Mouse (Mus musculus) liver, embryonic 16.5 days (tissue): ENCODE measurements around the gene Mad1l1. TPM values are rescaled to one million over a fixed set of nuclear protein-coding genes. Genes with fewer than 3 reads are reported as not detected.

Experiments used
- ATAC-seq: fragments of 200-750 bp; cut with Nextera tagmentation; 2 replicates; pipeline ENCODE4 v1.8.0; 2017; ENCODE audit warnings: low read depth, mild to moderate bottlenecking, moderate number of reproducible peaks, moderate library complexity
- H3K27ac ChIP-seq: fragments of 300-500 bp; sonication (generic); 2 replicates; pipeline ENCODE4 v1.5.1; 2014; ENCODE audit warnings: mild to moderate bottlenecking, low read length
- H3K27me3 ChIP-seq: fragments of 300-500 bp; sonication (generic); 2 replicates; pipeline ENCODE4 v1.6.1; 2014; ENCODE audit warnings: low read depth, low read length, mixed read lengths; ENCODE audit not compliant: control insufficient read depth, insufficient read depth
- H3K36me3 ChIP-seq: fragments of 300-500 bp; sonication (generic); 2 replicates; pipeline ENCODE4 v1.6.1; 2014; ENCODE audit warnings: mild to moderate bottlenecking; ENCODE audit not compliant: control insufficient read depth, insufficient read depth
- H3K4me1 ChIP-seq: fragments of 300-500 bp; sonication (generic); 2 replicates; pipeline ENCODE4 v1.6.1; 2014; ENCODE audit warnings: low read depth, low read length, mixed read lengths; ENCODE audit not compliant: control insufficient read depth
- H3K4me2 ChIP-seq: fragments of 300-500 bp; sonication (generic); 2 replicates; pipeline ENCODE4 v1.6.1; 2014; ENCODE audit warnings: low read depth, low read length, mixed read lengths
- H3K4me3 ChIP-seq: fragments of 300-500 bp; sonication (generic); 2 replicates; pipeline ENCODE4 v1.5.1; 2014; ENCODE audit warnings: low read depth, mild to moderate bottlenecking, low read length
- H3K9ac ChIP-seq: fragments of 300-500 bp; sonication (generic); 2 replicates; pipeline ENCODE4 v1.6.1; 2014; ENCODE audit warnings: low read depth, low read length
- H3K9me3 ChIP-seq: fragments of 300-500 bp; sonication (generic); replicated peaks from 2 replicates; pipeline ENCODE4 v1.6.1; 2016; ENCODE audit warnings: low read length; ENCODE audit not compliant: control insufficient read depth
- WGBS: fragments of 180-500 bp; shearing (Covaris S2); extraction: QIAGEN DNeasy Blood & Tissue Kit; methylation state at CpG from one replicate; pipeline ENCODE4 v1.1.7; 2014; ENCODE audit not compliant: insufficient replicate concordance; 5-methylcytosine and 5-hydroxymethylcytosine counted together
- polyA plus RNA-seq: library from polyadenylated mRNA; unstranded; fragments of >200 nt; fragmentation: Nextera tagmentation; extraction: Ambion mirVana; gene quantifications from 2 replicates; pipeline ENCODE4 v1.2.1, GENCODE M21; 2015

Gene Mad1l1
- polyA plus RNA-seq, 1 experiment from 2014 or later, result 19.3 TPM

GRCm38 (mm10) chr5:140196446-140196845 is 124.9 kb downstream of the Mad1l1 start:
- Histone ChIP-seq H3K4me3 (no peak overlapping the region), H3K4me2 (no peak overlapping the region), H3K4me1 (no peaks in the 10 kb centered on the region; the same call in 1 of the 2 replicates), H3K9me3 (no peaks in the 10 kb centered on the region), H3K9ac (no peak overlapping the region), H3K36me3 (no peaks in the 10 kb centered on the region; the same call in 1 of the 2 replicates), H3K27me3 (no peaks in the 10 kb centered on the region), H3K27ac (no peak overlapping the region)
- 82% methylated on average over 3 of the region's 3 CpGs for WGBS
- ATAC-seq, result no peak

GRCm38 (mm10) chr5:140194173-140194572 is 127.2 kb downstream of the Mad1l1 start:
- no peaks in the 10 kb centered on the region for H3K27me3 ChIP-seq
- H3K9ac ChIP-seq, result no peak overlapping the region
- no peak for ATAC-seq
- H3K4me2 ChIP-seq, result no peak overlapping the region
- WGBS, result 77% methylated on average over 11 of the region's 11 CpGs
- no peak overlapping the region for H3K27ac ChIP-seq
- no peaks in the 10 kb centered on the region; the same call in 1 of the 2 replicates for H3K36me3 ChIP-seq
- no peak overlapping the region for H3K4me3 ChIP-seq
- no peaks in the 10 kb centered on the region; the same call in 1 of the 2 replicates for H3K4me1 ChIP-seq
- no peaks in the 10 kb centered on the region for H3K9me3 ChIP-seq

GRCm38 (mm10) chr5:140191539-140191938 is 129.8 kb downstream of the Mad1l1 start:
- Histone ChIP-seq H3K4me3 (no peak overlapping the region), H3K9ac (no peak overlapping the region), H3K4me1 (no peaks in the 10 kb centered on the region; the same call in 1 of the 2 replicates), H3K27ac (no peak overlapping the region), H3K27me3 (no peaks in the 10 kb centered on the region), H3K9me3 (no peaks in the 10 kb centered on the region), H3K4me2 (no peak overlapping the region), H3K36me3 (no peaks in the 10 kb centered on the region; the same call in 1 of the 2 replicates)
- WGBS, result 53% methylated on average over 4 of the region's 4 CpGs
- ATAC-seq, result peak; percentile 33; the same call in 1 of the 2 replicates

- no peak for ATAC-seq
- no peaks in the 10 kb centered on the region for H3K36me3 ChIP-seq
- 65% methylated on average over 4 of the region's 4 CpGs for WGBS
- no peaks in the 10 kb centered on the region for H3K27me3 ChIP-seq
- no peak overlapping the region for H3K4me2 ChIP-seq
- no peak overlapping the region for H3K27ac ChIP-seq
- H3K9ac ChIP-seq, result no peak overlapping the region
- no peaks in the 10 kb centered on the region; the same call in 1 of the 2 replicates for H3K4me1 ChIP-seq
- no peaks in the 10 kb centered on the region for H3K9me3 ChIP-seq
- no peak overlapping the region for H3K4me3 ChIP-seq
Observed at GRCm38 (mm10) chr5:140186351-140186750, 135.0 kb downstream of the Mad1l1 start.

- Histone ChIP-seq H3K4me1 (no peaks in the 10 kb centered on the region; the same call in 1 of the 2 replicates), H3K9ac (no peak overlapping the region), H3K36me3 (no peaks in the 10 kb centered on the region), H3K4me2 (no peak overlapping the region), H3K27me3 (no peaks in the 10 kb centered on the region), H3K9me3 (no peaks in the 10 kb centered on the region), H3K4me3 (no peak overlapping the region), H3K27ac (no peak overlapping the region)
- ATAC-seq, result no peak
- WGBS, result 73% methylated on average over 6 of the region's 6 CpGs
Observed at GRCm38 (mm10) chr5:140185757-140186156, 135.6 kb downstream of the Mad1l1 start.

GRCm38 (mm10) chr5:140183387-140183786 is 138.0 kb downstream of the Mad1l1 start:
- no peak overlapping the region for H3K4me3 ChIP-seq
- H3K27ac ChIP-seq, result no peak overlapping the region
- H3K9ac ChIP-seq, result no peak overlapping the region
- no peaks in the 10 kb centered on the region for H3K27me3 ChIP-seq
- no peaks in the 10 kb centered on the region for H3K9me3 ChIP-seq
- H3K4me1 ChIP-seq, result no peaks in the 10 kb centered on the region
- no peak for ATAC-seq
- WGBS, result 75% methylated on average over 7 of the region's 7 CpGs
- H3K4me2 ChIP-seq, result no peak overlapping the region
- no peaks in the 10 kb centered on the region for H3K36me3 ChIP-seq

- Histone ChIP-seq H3K9me3 (no peaks in the 10 kb centered on the region), H3K27ac (no peak overlapping the region), H3K4me3 (no peak overlapping the region), H3K4me2 (no peak overlapping the region), H3K36me3 (no peaks in the 10 kb centered on the region), H3K4me1 (no peaks in the 10 kb centered on the region), H3K9ac (no peak overlapping the region), H3K27me3 (no peaks in the 10 kb centered on the region)
- no peak for ATAC-seq
- 89% methylated on average over 4 of the region's 4 CpGs for WGBS
Observed at GRCm38 (mm10) chr5:140182351-140182750, 139.0 kb downstream of the Mad1l1 start.

- Histone ChIP-seq H3K9me3 (no peaks in the 10 kb centered on the region), H3K4me3 (no peak overlapping the region), H3K4me1 (no peaks in the 10 kb centered on the region), H3K4me2 (no peak overlapping the region), H3K27ac (no peak overlapping the region), H3K9ac (no peak overlapping the region), H3K36me3 (no peaks in the 10 kb centered on the region), H3K27me3 (no peaks in the 10 kb centered on the region)
- WGBS, result 88% methylated on average over 5 of the region's 5 CpGs
- ATAC-seq, result no peak
Observed at GRCm38 (mm10) chr5:140180016-140180415, 141.3 kb downstream of the Mad1l1 start.

- H3K9ac ChIP-seq, result no peak overlapping the region
- H3K36me3 ChIP-seq, result no peaks in the 10 kb centered on the region
- ATAC-seq, result no peak
- no peaks in the 10 kb centered on the region for H3K4me1 ChIP-seq
- H3K4me2 ChIP-seq, result no peak overlapping the region
- no peak overlapping the region for H3K27ac ChIP-seq
- WGBS, result 68% methylated on average over 10 of the region's 10 CpGs
- no peaks in the 10 kb centered on the region for H3K27me3 ChIP-seq
- H3K4me3 ChIP-seq, result no peak overlapping the region
- no peaks in the 10 kb centered on the region for H3K9me3 ChIP-seq
Observed at GRCm38 (mm10) chr5:140178058-140178690, 143.2 kb downstream of the Mad1l1 start.
